Mouse (Mus musculus): ENCODE data around the gene Gm17374. TPM values are rescaled to one million over a fixed set of nuclear protein-coding genes. Genes with fewer than 3 reads are reported as not detected.
"Not testable (repeated sequence)": the region's sequence is repeated elsewhere in the genome, so short reads cannot be mapped to it uniquely, and the experiment has no call there.

The Gm17374 gene
- not detected in 2 replicates for polyA plus RNA-seq (2016; fragmentation: Nextera tagmentation; extraction: Ambion mirVana)

DNA sequence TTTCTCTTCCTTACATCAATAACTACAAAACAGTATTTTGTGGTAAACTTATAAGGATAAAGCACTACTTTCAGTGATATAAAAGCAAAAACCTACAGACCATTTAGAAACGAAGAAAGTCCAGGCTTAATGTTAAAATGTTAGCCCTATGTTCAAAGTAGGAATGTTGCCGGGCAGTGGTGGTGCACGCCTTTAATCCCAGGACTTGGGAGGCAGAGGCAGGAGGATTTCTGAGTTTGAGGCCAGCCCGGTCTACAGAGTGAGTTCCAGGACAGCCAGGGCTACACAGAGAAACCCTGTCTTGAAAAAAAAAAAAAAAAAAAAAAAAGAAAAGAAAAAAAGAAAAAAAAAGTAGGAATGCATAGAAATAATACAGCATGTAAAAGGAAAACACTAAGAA, at the start of gene Gm17374:
TSS of gene Gm17374 (plus strand) at position 301 of the 400 bp plus-strand sequence.
- not testable (repeated sequence) for H3K9ac ChIP-seq (replicated peaks)
- WGBS = 94% methylated on average over 4 of the region's 4 CpGs

DNA sequence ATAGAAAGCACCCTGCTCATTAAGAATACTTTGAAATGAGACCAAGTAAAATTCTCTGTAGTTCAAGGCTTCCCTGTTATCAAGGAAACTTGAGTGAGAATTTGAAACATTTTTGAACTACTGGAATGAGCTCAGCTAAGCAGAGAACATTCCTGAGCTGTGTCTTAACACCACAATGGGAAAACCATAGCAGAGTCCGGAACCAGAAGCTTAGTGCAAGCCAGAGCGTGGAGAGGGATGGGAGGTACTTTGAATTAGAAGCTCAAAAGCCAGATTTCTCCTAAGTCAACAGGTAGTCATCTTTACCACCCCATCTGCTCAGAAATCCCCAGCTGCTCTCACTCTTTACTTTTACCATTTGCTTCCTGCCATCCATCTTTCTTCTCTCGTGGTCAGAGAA, 46.9 kb upstream of the Gm17374 start:
- no peaks in the 10 kb centered on the region for H3K36me3 ChIP-seq
- WGBS = 47% methylated on average over 3 of the region's 3 CpGs
- no peak overlapping the region for H3K9ac ChIP-seq (replicated peaks)
- no peaks in the 10 kb centered on the region for H3K27me3 ChIP-seq
- no peaks in the 10 kb centered on the region for H3K4me1 ChIP-seq (replicated peaks)
- H3K9me3 ChIP-seq = no peaks in the 10 kb centered on the region
- no peak overlapping the region for H3K27ac ChIP-seq
- no peak overlapping the region for H3K4me3 ChIP-seq (replicated peaks)
- no peak overlapping the region for H3K4me2 ChIP-seq
- ATAC-seq (ENCODE audit: insufficient number of reproducible peaks, insufficient read depth, low FRiP score, low TSS enrichment, low read depth) = no peak

More for the DNA sequence above, at the start of gene Gm17374:
- not testable (repeated sequence) for ATAC-seq (ENCODE audit: insufficient number of reproducible peaks, insufficient read depth, low FRiP score, low TSS enrichment, low read depth); H3K4me1 ChIP-seq (replicated peaks); H3K27me3 ChIP-seq; H3K4me3 ChIP-seq (replicated peaks); H3K4me2 ChIP-seq; H3K9me3 ChIP-seq; H3K27ac ChIP-seq
- H3K36me3 ChIP-seq = peaks cover 59% of the 10 kb centered on the region

DNA sequence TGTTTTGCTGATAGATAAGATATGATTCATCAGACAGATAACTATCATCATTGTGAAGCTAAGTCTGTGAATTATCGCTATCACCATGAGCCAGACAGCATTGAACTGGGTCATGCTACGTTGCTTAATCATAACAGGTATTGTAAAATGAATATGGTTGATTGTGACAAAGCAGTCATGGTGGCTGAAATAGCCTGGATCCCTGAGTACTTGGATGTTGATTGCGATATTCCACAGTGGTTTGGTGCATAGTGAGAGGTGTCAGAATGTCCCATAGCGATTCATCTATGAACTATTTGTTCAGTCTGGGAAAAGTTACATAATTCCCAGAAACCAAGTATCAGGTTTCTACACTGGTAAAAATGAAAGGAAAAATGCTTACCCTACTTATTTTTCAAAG, 44.2 kb upstream of the Gm17374 start:
- no peak for ATAC-seq (ENCODE audit: insufficient number of reproducible peaks, insufficient read depth, low FRiP score, low TSS enrichment, low read depth)
- Histone ChIP-seq H3K36me3 (no peaks in the 10 kb centered on the region), H3K4me1 (replicated peaks) (no peaks in the 10 kb centered on the region), H3K9me3 (no peaks in the 10 kb centered on the region), H3K4me2 (no peak overlapping the region), H3K27me3 (no peaks in the 10 kb centered on the region), H3K4me3 (replicated peaks) (no peak overlapping the region), H3K27ac (no peak overlapping the region), H3K9ac (replicated peaks) (no peak overlapping the region)
- 88% methylated on average over 4 of the region's 4 CpGs for WGBS

DNA sequence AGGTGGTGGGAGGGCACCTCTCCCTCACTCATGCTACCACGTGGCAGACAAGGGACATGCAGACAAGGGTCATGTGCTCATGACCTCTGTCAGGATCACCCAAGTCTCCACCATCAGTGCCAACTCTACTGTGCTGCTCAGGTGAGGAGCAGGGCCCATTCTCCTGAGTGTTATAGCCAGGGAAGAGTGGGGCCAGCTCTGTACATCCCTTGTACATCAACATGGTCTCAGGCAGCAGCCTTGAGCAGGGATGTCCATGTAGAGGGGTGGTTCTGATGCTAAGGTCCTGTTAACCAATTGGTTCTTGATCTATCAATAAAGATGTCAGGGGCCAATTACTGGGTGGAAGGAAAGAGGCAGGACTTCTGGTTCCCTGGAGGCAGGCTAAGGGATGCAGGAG, 42.9 kb upstream of the Gm17374 start:
- no peak overlapping the region for H3K9ac ChIP-seq (replicated peaks)
- no peaks in the 10 kb centered on the region for H3K36me3 ChIP-seq
- WGBS = 45% methylated on average over 1 of the region's 1 CpGs
- no peaks in the 10 kb centered on the region for H3K27me3 ChIP-seq
- H3K4me3 ChIP-seq (replicated peaks) = no peak overlapping the region
- H3K4me1 ChIP-seq (replicated peaks) = no peaks in the 10 kb centered on the region
- H3K27ac ChIP-seq = no peak overlapping the region
- no peak for ATAC-seq (ENCODE audit: insufficient number of reproducible peaks, insufficient read depth, low FRiP score, low TSS enrichment, low read depth)
- H3K9me3 ChIP-seq = no peaks in the 10 kb centered on the region
- H3K4me2 ChIP-seq = no peak overlapping the region

DNA sequence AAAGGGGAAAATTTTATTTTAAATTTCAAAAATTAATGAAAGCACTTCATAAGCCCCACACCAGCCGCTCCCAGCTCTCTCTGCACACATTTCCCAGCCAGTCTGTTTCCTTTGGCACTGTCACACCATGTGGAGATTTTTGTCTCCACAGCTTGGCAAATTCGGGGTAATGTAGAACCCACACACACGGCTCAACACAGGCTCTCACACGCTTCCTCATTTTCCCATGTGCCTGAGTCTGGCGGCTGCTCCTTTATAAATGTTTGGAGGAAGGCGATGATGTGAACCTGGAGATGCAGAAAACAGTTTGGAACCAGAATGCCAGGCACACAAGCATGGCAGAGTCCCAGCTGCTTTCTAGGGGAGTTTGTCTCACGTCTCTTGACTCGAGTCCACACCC, 38.0 kb upstream of the Gm17374 start:
- no peak overlapping the region for H3K9ac ChIP-seq (replicated peaks)
- 88% methylated on average over 8 of the region's 8 CpGs for WGBS
- no peak for ATAC-seq (ENCODE audit: insufficient number of reproducible peaks, insufficient read depth, low FRiP score, low TSS enrichment, low read depth)
- no peaks in the 10 kb centered on the region for H3K4me1 ChIP-seq (replicated peaks)
- no peaks in the 10 kb centered on the region for H3K9me3 ChIP-seq
- no peaks in the 10 kb centered on the region for H3K27me3 ChIP-seq
- H3K4me2 ChIP-seq = no peak overlapping the region
- H3K36me3 ChIP-seq = no peaks in the 10 kb centered on the region
- no peak overlapping the region for H3K27ac ChIP-seq
- no peak overlapping the region for H3K4me3 ChIP-seq (replicated peaks)

DNA sequence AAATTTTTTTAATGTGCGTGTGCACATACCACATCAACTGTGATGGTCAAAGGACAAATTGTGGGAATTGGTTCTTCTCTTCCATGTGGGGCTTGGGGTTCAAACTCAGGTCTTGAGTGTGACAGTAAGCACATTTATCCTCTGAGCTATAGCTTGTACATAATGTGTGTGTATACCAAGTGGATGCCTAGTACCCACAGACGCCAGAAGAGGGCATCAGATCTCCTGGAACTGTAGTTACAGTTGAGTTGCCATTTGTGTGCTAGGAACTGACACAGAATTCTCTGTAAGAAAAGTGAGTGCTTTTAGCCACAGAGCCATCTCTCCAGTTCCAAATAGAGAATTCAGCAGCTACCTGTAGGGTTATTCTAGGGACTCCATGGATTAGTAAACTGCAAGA, 26.3 kb upstream of the Gm17374 start:
- H3K4me3 ChIP-seq (replicated peaks) = no peak overlapping the region
- peaks cover 83% of the 10 kb centered on the region for H3K36me3 ChIP-seq
- no peak for ATAC-seq (ENCODE audit: insufficient number of reproducible peaks, insufficient read depth, low FRiP score, low TSS enrichment, low read depth)
- 89% methylated on average over 2 of the region's 2 CpGs for WGBS
- no peaks in the 10 kb centered on the region for H3K4me1 ChIP-seq (replicated peaks)
- no peaks in the 10 kb centered on the region for H3K27me3 ChIP-seq
- no peak overlapping the region for H3K9ac ChIP-seq (replicated peaks)
- no peak overlapping the region for H3K27ac ChIP-seq
- H3K4me2 ChIP-seq = no peak overlapping the region
- H3K9me3 ChIP-seq = no peaks in the 10 kb centered on the region

DNA sequence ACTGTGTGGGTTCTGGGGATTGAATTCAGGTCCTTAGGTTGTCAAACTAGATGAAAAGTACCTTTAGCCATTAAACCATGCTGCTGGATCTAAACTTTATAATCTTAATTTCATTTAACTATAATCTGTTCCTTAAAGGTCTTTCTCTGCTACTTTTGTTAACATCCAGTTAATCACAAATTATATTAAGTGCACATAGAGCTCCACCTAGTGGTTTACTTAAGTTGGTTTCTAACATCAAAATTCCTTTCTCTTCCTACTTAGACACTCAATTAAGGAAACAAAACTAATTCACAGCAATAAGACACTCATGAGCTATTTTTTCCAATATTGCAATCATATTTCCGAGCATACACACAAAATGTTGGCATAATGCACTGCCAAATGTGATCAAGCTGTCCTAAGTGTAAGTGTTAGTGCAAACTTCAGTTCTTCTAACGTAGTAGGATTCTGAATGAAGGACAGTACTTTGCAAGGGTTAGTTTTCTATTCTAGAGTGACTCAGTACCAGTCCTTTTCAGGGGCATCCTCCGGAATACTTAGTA, 7.4 kb downstream of the Gm17374 start:
- Histone ChIP-seq H3K9me3 (no peaks in the 10 kb centered on the region), H3K4me3 (replicated peaks) (no peak overlapping the region), H3K4me1 (replicated peaks) (no peaks in the 10 kb centered on the region), H3K4me2 (no peak overlapping the region), H3K36me3 (peaks cover 58% of the 10 kb centered on the region), H3K27ac (no peak overlapping the region), H3K27me3 (no peaks in the 10 kb centered on the region), H3K9ac (replicated peaks) (no peak overlapping the region)
- no peak for ATAC-seq (ENCODE audit: insufficient number of reproducible peaks, insufficient read depth, low FRiP score, low TSS enrichment, low read depth)
- WGBS = 82% methylated on average over 3 of the region's 3 CpGs

DNA sequence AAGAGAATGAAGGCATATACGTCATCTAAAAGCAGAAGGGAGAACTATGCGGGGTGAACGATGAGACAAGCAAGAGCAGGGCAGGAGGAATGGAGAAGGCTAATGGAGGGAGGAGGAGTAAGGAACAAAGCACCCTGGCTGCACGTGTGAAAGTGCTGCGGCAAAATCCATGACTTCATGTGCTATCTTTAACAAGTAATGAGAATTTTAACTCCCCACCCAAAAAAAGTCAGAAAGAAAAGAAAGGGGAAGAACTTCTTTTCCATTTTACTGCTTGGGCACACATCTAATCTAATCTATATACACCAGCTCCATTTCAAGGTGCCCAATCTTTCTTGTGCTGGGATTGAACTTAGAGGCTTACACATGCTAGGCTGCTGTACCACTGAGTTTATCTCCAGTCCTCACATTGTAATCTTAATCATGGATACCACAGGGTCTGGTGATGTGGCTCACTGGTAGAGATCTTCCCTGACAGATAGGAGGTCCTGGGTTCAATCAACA, 11.6 kb downstream of the Gm17374 start:
- no peaks in the 10 kb centered on the region for H3K9me3 ChIP-seq
- peaks cover 55% of the 10 kb centered on the region for H3K36me3 ChIP-seq
- no peaks in the 10 kb centered on the region for H3K4me1 ChIP-seq (replicated peaks)
- no peak overlapping the region for H3K4me2 ChIP-seq
- ATAC-seq (ENCODE audit: insufficient number of reproducible peaks, insufficient read depth, low FRiP score, low TSS enrichment, low read depth) = no peak
- no peak overlapping the region for H3K27ac ChIP-seq
- no peak overlapping the region for H3K4me3 ChIP-seq (replicated peaks)
- no peaks in the 10 kb centered on the region for H3K27me3 ChIP-seq
- WGBS = 95% methylated on average over 5 of the region's 5 CpGs
- H3K9ac ChIP-seq (replicated peaks) = no peak overlapping the region

DNA sequence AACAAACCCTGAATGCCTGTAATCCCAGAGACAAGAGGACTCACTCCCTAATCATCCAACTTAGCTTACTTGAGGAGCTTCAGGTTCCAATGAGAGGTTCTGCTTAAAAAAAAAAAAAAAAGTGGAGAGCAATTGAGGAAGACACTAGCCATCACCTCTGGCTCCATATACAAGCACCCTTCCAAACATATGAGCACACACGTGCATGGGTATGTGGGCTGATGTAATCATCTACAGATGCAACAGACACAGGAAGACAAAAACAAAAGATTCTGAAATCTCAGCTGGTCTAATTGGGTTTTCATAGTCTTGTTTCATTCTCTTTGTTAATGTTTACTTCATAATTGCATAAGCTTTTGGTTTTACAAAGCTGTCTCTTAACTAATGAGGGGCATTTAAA, 17.2 kb downstream of the Gm17374 start:
- 79% methylated on average over 1 of the region's 1 CpGs for WGBS
- Histone ChIP-seq H3K4me3 (replicated peaks) (no peak overlapping the region; the same call in 1 of the 2 replicates), H3K27ac (no peak overlapping the region), H3K27me3 (no peaks in the 10 kb centered on the region), H3K9me3 (no peaks in the 10 kb centered on the region), H3K4me1 (replicated peaks) (peaks cover 10% of the 10 kb centered on the region), H3K9ac (replicated peaks) (no peak overlapping the region), H3K36me3 (peaks cover 32% of the 10 kb centered on the region), H3K4me2 (peak overlapping the region; percentile 77; the same call in 1 of the 2 replicates)
- no peak for ATAC-seq (ENCODE audit: insufficient number of reproducible peaks, insufficient read depth, low FRiP score, low TSS enrichment, low read depth)

DNA sequence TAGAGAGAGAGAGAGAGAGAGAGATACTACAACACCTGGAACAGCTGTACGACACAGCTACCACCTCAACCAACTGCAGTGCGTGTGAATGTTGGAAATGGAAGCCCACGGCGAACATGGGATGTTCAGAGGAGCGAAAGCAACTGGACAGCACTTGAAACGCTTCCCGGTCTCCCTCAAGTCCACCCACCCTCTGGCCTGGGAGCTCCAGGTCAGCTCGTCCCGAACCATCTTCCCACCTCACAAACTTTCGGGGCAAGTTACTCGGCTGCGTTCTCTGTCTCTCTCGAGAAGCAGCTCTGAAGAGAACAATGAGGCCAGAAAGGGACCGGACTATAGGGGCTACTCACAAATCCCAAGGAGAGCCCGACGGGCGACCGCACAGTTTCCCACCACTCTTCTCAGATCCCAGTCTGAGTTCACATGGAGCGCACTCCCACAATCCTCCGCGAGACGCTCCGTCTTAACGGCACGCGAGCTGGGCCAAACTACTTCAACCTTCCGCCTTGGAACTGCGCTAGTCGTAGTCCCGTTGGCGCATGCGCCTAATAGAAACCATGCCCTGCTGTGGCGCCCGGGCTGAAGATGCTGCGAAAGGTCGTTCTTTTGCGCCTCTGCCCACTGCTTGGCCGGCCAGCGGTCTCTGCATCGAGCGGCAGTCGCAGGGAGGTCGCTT, 18.4 kb downstream of the Gm17374 start, which contains the start of the genes Esf1 and Ndufaf5:
TSS of gene Esf1 (minus strand) at position 438 of the 676 bp plus-strand sequence.
TSS of gene Ndufaf5 (plus strand) at position 523 of the 676 bp plus-strand sequence.
- Histone ChIP-seq H3K9ac (replicated peaks) (peak within 1 kb of the TSS; percentile 85), H3K4me3 (replicated peaks) (peak within 1 kb of the TSS; percentile 80), H3K9me3 (no peaks in the 10 kb centered on the region), H3K27me3 (no peaks in the 10 kb centered on the region), H3K4me2 (peak within 1 kb of the TSS; percentile 77), H3K36me3 (peaks cover 30% of the 10 kb centered on the region), H3K4me1 (replicated peaks) (peaks cover 10% of the 10 kb centered on the region), H3K27ac (peak within 1 kb of the TSS; percentile 91)
- ATAC-seq (ENCODE audit: insufficient number of reproducible peaks, insufficient read depth, low FRiP score, low TSS enrichment, low read depth) = peak; percentile 98
- under 1% methylated on average over 43 of the region's 43 CpGs for WGBS

DNA sequence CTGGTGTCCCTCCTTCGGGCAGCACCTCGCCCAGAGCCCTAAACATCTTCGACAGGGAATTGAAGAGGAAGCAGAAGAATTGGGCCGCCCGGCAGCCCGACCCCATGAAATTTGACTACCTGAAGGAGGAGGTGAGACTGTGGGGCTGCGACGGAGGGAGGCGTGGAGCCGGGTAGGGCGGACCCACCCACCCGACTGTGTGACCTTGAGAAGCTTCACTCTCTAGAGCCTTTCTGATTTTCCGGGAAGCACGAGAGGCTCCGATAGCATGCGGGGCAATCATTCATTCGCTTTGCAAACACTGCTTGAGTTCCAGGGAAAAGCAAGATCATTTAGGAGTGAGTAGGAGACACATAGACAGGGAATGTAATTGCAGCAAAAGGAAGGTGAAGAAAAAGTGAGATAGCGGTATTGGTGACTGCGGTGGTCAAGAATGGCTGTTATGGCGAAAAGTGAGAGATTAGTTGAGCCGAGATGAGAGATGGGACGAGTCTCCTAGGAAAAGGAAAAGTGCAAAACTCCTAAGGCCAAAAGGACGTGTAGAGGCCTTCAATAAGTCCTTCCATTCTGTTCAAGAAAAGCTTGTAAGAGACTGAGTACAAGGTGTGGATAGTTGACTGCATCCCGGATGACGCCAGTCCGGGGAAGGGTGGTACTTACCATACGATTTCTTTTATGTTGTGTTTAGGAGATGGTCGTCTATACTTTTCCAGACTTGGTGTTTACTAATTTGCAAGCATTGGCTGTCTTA, 19.1 kb downstream of the Gm17374 start:
- H3K9me3 ChIP-seq = no peaks in the 10 kb centered on the region
- H3K4me2 ChIP-seq = peak overlapping the region; percentile 77
- WGBS = 7% methylated on average over 28 of the region's 28 CpGs
- H3K27me3 ChIP-seq = no peaks in the 10 kb centered on the region
- peaks cover 35% of the 10 kb centered on the region for H3K36me3 ChIP-seq
- peaks cover 10% of the 10 kb centered on the region for H3K4me1 ChIP-seq (replicated peaks)
- ATAC-seq (ENCODE audit: insufficient number of reproducible peaks, insufficient read depth, low FRiP score, low TSS enrichment, low read depth) = peak; percentile 96
- H3K27ac ChIP-seq = peak overlapping the region; percentile 91
- peak overlapping the region; percentile 80 for H3K4me3 ChIP-seq (replicated peaks)
- peak overlapping the region; percentile 85 for H3K9ac ChIP-seq (replicated peaks)

Data from limb, embryonic 12.5 days (tissue).